Mouse (Mus musculus) liver, adult 2 months (tissue): Measurements from ENCODE around the gene Slc12a1. TPM values are rescaled to one million over a fixed set of nuclear protein-coding genes. Genes with fewer than 3 reads are reported as not detected.

Experiments
- DNase-seq: peaks from one replicate; pipeline ENCODE4 v3.0.0-alpha.2; 2011; ENCODE audit warnings: low read depth, low spot score; ENCODE audit errors: extremely low read depth
- H3K27ac ChIP-seq: fragments of 200-500 bp; replicated peaks from 2 replicates; pipeline ENCODE4 v1.5.1; 2012; ENCODE audit warnings: low read depth, mild to moderate bottlenecking, control low read depth, inconsistent platforms, low read length; ENCODE audit not compliant: insufficient read depth
- H3K27me3 ChIP-seq: fragments of 200-500 bp; 2 replicates; pipeline ENCODE4 v1.6.1; 2012; ENCODE audit warnings: mild to moderate bottlenecking, moderate library complexity, low read length, inconsistent platforms; ENCODE audit not compliant: control insufficient read depth, insufficient read depth
- H3K36me3 ChIP-seq: fragments of 200-500 bp; 2 replicates; pipeline ENCODE4 v1.6.1; 2012; ENCODE audit warnings: low read length, inconsistent platforms; ENCODE audit not compliant: control insufficient read depth, insufficient read depth
- H3K4me1 ChIP-seq: fragments of 200-500 bp; 2 replicates; pipeline ENCODE4 v1.6.1; 2011; ENCODE audit warnings: low read length; ENCODE audit not compliant: control insufficient read depth, insufficient read depth
- H3K4me3 ChIP-seq: fragments of 200-500 bp; 2 replicates; pipeline ENCODE4 v1.5.1; 2011; ENCODE audit warnings: low read depth, mild to moderate bottlenecking, control low read depth, low read length, moderate library complexity; ENCODE audit not compliant: insufficient read depth
- H3K79me2 ChIP-seq: fragments of 200-500 bp; 2 replicates; pipeline ENCODE4 v1.6.1; 2012; ENCODE audit warnings: inconsistent platforms, mild to moderate bottlenecking, low read length, moderate library complexity; ENCODE audit not compliant: control insufficient read depth, insufficient read depth
- H3K9ac ChIP-seq: fragments of 200-500 bp; 2 replicates; pipeline ENCODE4 v1.6.1; 2012; ENCODE audit warnings: low read depth, mild to moderate bottlenecking, control low read depth, inconsistent platforms, low read length
- CTCF ChIP-seq: fragments of 200-500 bp; IDR thresholded peaks from 2 replicates; pipeline ENCODE4 v1.5.1; 2011; ENCODE audit warnings: low read depth, low read length, control low read depth
- POLR2A ChIP-seq: fragments of 200-500 bp; IDR thresholded peaks from 2 replicates; pipeline ENCODE4 v1.6.1; 2011; ENCODE audit warnings: low read length, control low read depth; ENCODE audit not compliant: insufficient read depth; ENCODE audit errors: extremely low read depth
- WGBS: fragments of 180-500 bp; shearing (Covaris S2); methylation state at CpG from one replicate; pipeline ENCODE4 v1.1.7; 2018; 5-methylcytosine and 5-hydroxymethylcytosine counted together
- polyA plus RNA-seq: library from polyadenylated mRNA; depleted of rRNA; stranded (reverse); fragments of >200 nt; gene quantifications from 2 replicates; pipeline ENCODE4 v1.2.3, GENCODE M21; 2012
- total RNA-seq: library from RNA; depleted of rRNA; stranded (reverse); fragments of >200 nt; gene quantifications from 2 replicates; pipeline ENCODE4 v1.2.3, GENCODE M21; 2014

The Slc12a1 gene
- total and polyA plus RNA-seq, 2 experiments: not detected

DNA sequence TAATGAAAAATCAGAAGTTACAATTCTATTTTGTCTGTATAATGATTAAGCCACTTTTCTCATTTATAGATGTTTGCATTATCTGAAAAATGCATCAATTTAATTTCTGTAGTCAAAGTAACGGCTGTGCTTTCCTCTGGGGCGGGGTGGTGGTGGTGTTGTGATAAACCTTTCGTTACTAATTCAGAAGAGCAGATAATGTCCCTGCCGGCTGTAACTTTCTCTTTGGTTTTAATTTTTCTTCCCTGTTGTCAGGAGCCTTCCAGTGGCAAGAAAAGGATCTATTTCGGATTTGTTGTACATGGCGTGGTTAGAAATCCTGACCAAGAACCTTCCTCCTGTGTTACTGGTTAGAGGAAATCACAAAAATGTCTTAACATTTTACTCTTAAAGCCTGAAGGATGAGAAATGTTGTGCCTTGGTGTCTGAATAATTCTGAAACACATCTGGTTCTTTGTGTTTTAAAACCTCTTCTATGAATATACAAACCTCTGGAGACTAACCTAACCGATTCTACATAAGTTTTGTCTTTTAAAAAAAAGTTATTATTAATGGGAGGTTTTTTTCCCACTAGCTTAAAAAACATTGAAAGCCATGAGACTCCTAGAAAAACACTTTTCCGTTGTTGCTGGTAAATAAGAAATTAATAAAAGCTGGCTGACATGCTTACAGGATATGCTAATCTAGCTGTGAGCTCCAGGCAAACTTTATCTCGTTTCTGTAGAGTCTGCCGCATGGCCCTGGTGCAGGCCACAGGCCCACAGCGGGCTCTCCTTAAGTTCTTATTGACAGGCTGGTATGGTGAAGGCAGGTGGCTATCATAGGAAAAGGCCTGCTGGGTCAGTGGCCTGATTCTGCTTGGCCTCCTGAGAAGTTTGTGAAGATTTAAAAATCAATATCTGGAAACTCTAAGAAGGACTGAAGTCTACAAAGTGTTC is 76.4 kb downstream of the Slc12a1 start:
- Histone ChIP-seq H3K4me3 (no peak overlapping the region), H3K9ac (no peak overlapping the region), H3K79me2 (no peaks in the 10 kb centered on the region), H3K4me1 (no peaks in the 10 kb centered on the region), H3K27me3 (no peaks in the 10 kb centered on the region), H3K36me3 (no peaks in the 10 kb centered on the region), H3K27ac (no peak overlapping the region)
- no peak for DNase-seq
- 80% methylated on average over 11 of the region's 11 CpGs for WGBS
- TF ChIP-seq CTCF (no peak), POLR2A (no peak)

DNA sequence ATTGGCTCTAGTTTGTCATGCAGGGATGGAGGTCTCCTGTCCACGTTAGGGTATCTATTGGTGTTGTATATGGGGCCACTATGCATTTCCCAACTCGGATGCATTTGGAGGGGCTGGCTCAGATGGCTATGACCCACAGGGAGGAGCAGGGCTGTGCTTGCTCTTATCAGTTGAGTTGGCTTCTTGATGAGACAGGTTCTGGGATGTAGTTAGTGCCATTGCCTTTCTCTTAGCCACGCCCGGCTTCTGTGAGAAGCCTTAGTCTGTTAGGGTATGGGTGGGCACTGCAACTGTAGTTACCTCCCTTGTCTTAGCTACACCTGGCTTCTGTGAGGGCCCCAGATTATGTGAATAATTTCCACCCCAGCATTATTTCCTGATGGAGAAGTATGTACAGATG is 79.9 kb downstream of the Slc12a1 start:
- Histone ChIP-seq H3K36me3 (no peaks in the 10 kb centered on the region), H3K27me3 (no peaks in the 10 kb centered on the region), H3K27ac (no peak overlapping the region), H3K79me2 (no peaks in the 10 kb centered on the region), H3K9ac (no peak overlapping the region), H3K4me1 (no peaks in the 10 kb centered on the region), H3K4me3 (no peak overlapping the region)
- DNase-seq: no peak
- 91% methylated on average over 4 of the region's 4 CpGs for WGBS
- no peak for TF ChIP-seq CTCF
- TF ChIP-seq POLR2A: no peak

DNA sequence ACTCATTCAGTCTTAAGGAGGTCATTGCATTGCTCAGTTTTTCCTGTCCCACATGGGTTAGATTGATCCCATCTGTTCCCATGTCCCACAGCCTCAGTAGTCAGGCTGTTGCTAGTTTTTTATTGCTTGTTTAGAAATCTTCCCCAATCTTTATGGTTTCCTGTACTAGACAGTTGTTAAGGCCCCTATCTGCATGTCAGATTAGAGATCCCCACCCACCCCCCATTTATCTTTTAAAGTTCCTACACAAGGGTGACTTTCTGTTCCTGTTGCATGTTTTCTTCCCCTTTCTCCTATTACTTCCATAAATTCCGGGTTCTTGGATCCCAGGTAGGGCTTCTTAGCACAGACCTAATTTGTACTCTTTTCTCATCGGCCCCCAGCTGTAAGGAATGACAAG is 81.2 kb downstream of the Slc12a1 start:
- Histone ChIP-seq H3K27me3 (no peaks in the 10 kb centered on the region), H3K79me2 (no peaks in the 10 kb centered on the region), H3K4me1 (no peaks in the 10 kb centered on the region), H3K36me3 (no peaks in the 10 kb centered on the region), H3K4me3 (no peak overlapping the region), H3K9ac (no peak overlapping the region), H3K27ac (no peak overlapping the region)
- TF ChIP-seq POLR2A (no peak), CTCF (no peak)
- DNase-seq: no peak
- 90% methylated on average over 2 of the region's 2 CpGs for WGBS

DNA sequence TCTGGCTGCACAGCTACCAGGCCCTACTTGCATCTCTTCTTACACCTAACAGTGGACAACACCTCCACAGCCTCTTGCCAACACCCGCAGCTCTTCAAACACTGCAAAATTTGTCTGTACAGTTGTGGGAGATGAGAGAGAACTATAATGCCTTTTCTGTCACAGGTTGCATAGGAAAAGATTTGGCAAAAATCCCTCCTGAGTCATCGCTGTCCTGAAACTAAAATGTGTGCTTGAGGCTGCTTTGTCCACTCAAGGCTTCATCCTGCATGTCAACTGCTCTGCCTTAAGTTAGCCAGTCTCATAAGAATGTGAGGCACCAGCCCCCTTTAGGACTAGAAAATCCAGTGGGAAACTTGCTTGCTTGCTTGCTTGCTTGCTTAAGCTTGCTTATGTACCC is 81.7 kb downstream of the Slc12a1 start:
- H3K27ac ChIP-seq: no peak overlapping the region
- TF ChIP-seq POLR2A (no peak), CTCF (no peak)
- no peaks in the 10 kb centered on the region for H3K36me3 ChIP-seq

DNA sequence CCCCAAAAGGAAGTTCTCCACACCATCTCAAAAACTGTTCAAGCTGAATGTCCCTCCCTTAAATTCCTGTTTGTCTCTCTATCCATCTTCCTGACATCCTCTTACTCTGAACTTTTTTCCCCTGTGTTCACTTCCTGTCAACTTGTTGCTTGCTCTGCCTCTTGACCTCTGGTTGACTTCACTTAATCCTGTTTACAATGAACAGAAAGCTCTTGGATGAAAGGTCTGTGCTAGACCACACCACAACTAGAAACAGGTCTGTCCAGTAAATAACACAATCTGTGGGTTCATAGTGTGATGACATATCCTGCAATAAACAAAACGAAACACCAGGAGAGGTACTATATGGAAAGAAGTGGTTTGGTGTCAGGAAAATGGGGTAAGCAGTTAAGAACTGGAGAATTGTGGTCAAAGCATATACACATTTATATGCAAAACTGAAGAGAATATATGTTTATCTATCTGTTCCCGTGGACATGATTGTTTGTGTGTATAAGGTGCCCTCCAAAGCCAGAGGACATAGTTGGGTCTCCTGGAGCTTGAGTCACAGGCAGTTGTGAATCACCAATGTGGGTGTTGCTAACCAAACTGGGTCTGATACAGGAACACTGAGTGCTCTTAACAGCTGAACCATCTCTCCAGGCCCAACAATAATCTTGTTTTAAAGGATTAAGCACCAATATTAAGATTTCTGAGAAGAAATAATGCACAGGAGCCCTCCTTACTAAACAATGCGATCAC is 93.4 kb downstream of the Slc12a1 start:
- DNase-seq: peak; percentile 22
- H3K36me3 ChIP-seq: no peaks in the 10 kb centered on the region
- no peak overlapping the region for H3K9ac ChIP-seq
- H3K4me3 ChIP-seq: no peak overlapping the region
- 0 out of 2 replicates have a peak overlapping the region, but pooled peaks have one; percentile 12 for H3K27ac ChIP-seq
- H3K4me1 ChIP-seq: peaks cover 7% of the 10 kb centered on the region
- no peaks in the 10 kb centered on the region for H3K79me2 ChIP-seq
- no peaks in the 10 kb centered on the region for H3K27me3 ChIP-seq
- TF ChIP-seq CTCF (no peak), POLR2A (no peak)
- 86% methylated on average over 3 of the region's 3 CpGs for WGBS

More for the DNA sequence above, 81.7 kb downstream of the Slc12a1 start:
- no peaks in the 10 kb centered on the region for H3K4me1 ChIP-seq
- no peak overlapping the region for H3K9ac ChIP-seq
- DNase-seq: no peak
- WGBS: 96% methylated on average over 2 of the region's 2 CpGs
- H3K27me3 ChIP-seq: no peaks in the 10 kb centered on the region
- H3K4me3 ChIP-seq: no peak overlapping the region
- no peaks in the 10 kb centered on the region for H3K79me2 ChIP-seq
